Mouse (Mus musculus): ENCODE measurements around the gene Fam186b.
A peak's percentile ranks its signal among the peaks of the same experiment; 100 is the strongest.

DNA sequence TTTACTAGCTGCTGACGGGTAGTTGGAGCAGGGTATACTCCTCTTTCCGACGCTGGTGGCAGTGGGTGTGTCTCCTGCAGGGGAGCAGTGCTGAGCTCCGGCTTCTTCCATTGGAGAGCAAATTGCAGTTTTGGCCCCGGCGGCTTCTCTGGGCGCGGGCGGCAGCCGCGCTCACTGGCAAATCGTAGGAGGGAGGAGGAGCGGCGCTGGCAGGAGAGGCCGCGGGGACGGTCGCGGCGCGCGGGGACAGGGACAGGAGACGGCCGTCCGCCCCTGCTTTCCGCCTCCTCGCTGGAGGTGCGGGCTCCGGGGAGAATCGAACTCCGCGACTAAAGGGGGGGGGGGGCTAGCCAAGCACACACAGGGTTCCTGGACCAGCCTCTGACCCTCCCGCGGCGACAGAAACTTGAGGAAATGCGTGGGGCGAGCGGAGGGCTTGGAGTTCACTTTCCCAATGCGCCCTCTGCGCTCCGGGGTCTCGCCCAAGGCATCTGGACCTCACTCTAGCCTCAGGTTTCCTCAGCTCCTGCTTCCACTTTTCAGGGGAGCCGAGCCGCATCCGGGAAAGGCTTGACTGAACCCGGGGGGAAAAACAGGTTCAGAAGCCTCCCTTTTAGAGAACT lies 72.0 kb downstream of the Fam186b start:
- TF ChIP-seq CTCF (IDR thresholded peaks at IDR 0.05; ENCODE audit: extremely low read depth, insufficient read depth, low read length) (no peak), POLR2A (IDR thresholded peaks at IDR 0.05; ENCODE audit: extremely low read depth, insufficient read depth, low read length) (0 out of 2 replicates have a peak, but pooled peaks have one; percentile 48)
